ENCODE assay signal across 8 mouse cellular contexts in the genomic region with DNA sequence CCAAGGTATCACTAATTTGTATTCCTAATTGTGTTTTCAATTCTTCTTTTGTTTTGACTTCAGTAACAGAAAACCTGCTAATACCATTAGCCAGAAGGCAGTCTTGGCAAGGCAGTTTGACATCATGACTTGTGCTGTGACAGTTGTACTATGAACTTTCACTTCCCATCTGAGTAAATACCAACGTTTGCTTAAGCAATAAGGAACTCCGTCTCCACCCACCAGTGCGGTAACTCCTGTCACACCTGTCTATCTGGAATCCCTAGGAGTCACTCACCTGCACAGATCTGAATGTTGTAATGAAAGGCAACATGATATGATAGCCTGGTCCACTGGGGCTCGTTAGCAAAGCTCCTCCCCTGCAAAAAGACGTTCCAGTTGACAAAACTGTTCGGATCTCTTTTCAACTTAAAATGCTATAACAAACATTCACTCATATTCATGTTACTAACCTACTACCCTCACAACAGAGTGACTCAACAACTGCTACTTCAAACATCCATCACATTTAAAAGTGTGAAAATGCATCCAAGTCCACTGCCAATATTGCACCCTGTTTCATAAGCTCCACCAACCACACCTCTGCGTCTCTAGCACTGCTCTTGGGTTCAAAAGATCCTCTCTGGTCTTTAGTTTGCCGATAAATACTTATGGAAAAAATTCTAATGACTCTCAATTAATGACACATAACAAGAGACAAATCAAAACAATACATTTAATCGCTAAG. TPM values are rescaled to one million over a fixed set of nuclear protein-coding genes. Genes with fewer than 3 reads are reported as not detected.
DNase-seq lines count a peak whose midpoint lies in the region; ATAC-seq and TF ChIP-seq lines count a peak whose summit lies in the region.
"Had no signal": no experiment of that assay in that cellular context is flagged by ENCODE, and none has a peak within 500 bp of the region (broad histone marks: within the 10 kb centered on the region; RNA-seq: fewer than 3 reads in every experiment).

No protein-coding gene starts in this region.

- no peak overlapping the region for H3K9ac ChIP-seq in limb, embryonic 15.5 days
- no peak overlapping the region for H3K9ac ChIP-seq in stomach, embryonic 15.5 days
- H3K9ac ChIP-seq in forebrain, embryonic 16.5 days (replicated peaks; ENCODE audit: low read depth, low read length) = no peak overlapping the region

- H3K4me2 ChIP-seq in limb, embryonic 15.5 days = peak overlapping the region; percentile 3; the same call in 1 of the 2 replicates
- H3K4me2 ChIP-seq in stomach, embryonic 15.5 days = peak overlapping the region; percentile 9; the same call in 1 of the 2 replicates
- no peak overlapping the region for H3K4me2 ChIP-seq in forebrain, embryonic 16.5 days (ENCODE audit: low read length)
- H3K4me2 ChIP-seq: midbrain, embryonic 11.5 days had no signal

- no peaks in the 10 kb centered on the region for H3K9me3 ChIP-seq in limb, embryonic 15.5 days
- H3K9me3 ChIP-seq in stomach, embryonic 15.5 days = no peaks in the 10 kb centered on the region
- no peaks in the 10 kb centered on the region for H3K9me3 ChIP-seq in forebrain, embryonic 16.5 days (ENCODE audit: control insufficient read depth, low read length)

- no peak overlapping the region for H3K4me3 ChIP-seq in lung, adult 2 months (replicated peaks; ENCODE audit: extremely low read depth, low read depth, low read length)
- H3K4me3 ChIP-seq in limb, embryonic 15.5 days = 0 out of 2 replicates have a peak overlapping the region, but pooled peaks have one; percentile 84
- no peak overlapping the region for H3K4me3 ChIP-seq in stomach, embryonic 15.5 days (replicated peaks)
- no peak overlapping the region for H3K4me3 ChIP-seq in forebrain, embryonic 16.5 days (replicated peaks; ENCODE audit: low read length)

- DNase-seq in lung, postnatal 25 days (ENCODE audit: low spot score) = peak; percentile 12
- no peak for DNase-seq in lung, adult 2 months
- no peak for DNase-seq in layer of hippocampus, postnatal 10 days (ENCODE audit: low spot score in 2 of 2)

- peaks cover 23% of the 10 kb centered on the region for H3K36me3 ChIP-seq in limb, embryonic 15.5 days
- H3K36me3 ChIP-seq in stomach, embryonic 15.5 days = 0 out of 2 replicates have a peak, but pooled peaks cover 2% of the 10 kb centered on the region
- 0 out of 2 replicates have a peak, but pooled peaks cover 3% of the 10 kb centered on the region for H3K36me3 ChIP-seq in forebrain, embryonic 16.5 days (ENCODE audit: control insufficient read depth, insufficient read depth)

- TF ChIP-seq CTCF in lung, adult 2 months (IDR thresholded peaks at IDR 0.05; ENCODE audit: insufficient read depth, low read length) = no peak

- peak; percentile 68 for ATAC-seq in granulocyte monocyte progenitor cell, adult 5-6 weeks (replicated peaks; ENCODE audit: poor library complexity, severe bottlenecking)
- ATAC-seq in limb, embryonic 15.5 days (ENCODE audit: insufficient number of reproducible peaks, low FRiP score, low TSS enrichment, low read depth) = no peak
- no peak for ATAC-seq in stomach, embryonic 15.5 days (ENCODE audit: insufficient read depth, low FRiP score, low read depth)
- ATAC-seq in forebrain, embryonic 16.5 days = no peak

- H3K4me1 ChIP-seq in lung, adult 2 months (ENCODE audit: control insufficient read depth, insufficient read depth, low read length) = peaks cover 5% of the 10 kb centered on the region
- H3K4me1 ChIP-seq in limb, embryonic 15.5 days = peaks cover 28% of the 10 kb centered on the region
- H3K4me1 ChIP-seq in stomach, embryonic 15.5 days = peaks cover 8% of the 10 kb centered on the region
- H3K4me1 ChIP-seq in forebrain, embryonic 16.5 days (replicated peaks; ENCODE audit: control insufficient read depth, insufficient read depth, low read length) = peaks cover 18% of the 10 kb centered on the region

- H3K27ac ChIP-seq in limb, embryonic 15.5 days = no peak overlapping the region
- no peak overlapping the region for H3K27ac ChIP-seq in stomach, embryonic 15.5 days
- H3K27ac ChIP-seq in forebrain, embryonic 16.5 days (ENCODE audit: low read length) = no peak overlapping the region

- TF ChIP-seq POLR2A in lung, adult 2 months (IDR thresholded peaks at IDR 0.05; ENCODE audit: borderline replicate concordance, extremely low read depth, low read depth, low read length) = no peak

- no peaks in the 10 kb centered on the region for H3K27me3 ChIP-seq in limb, embryonic 15.5 days
- H3K27me3 ChIP-seq in stomach, embryonic 15.5 days (replicated peaks) = no peaks in the 10 kb centered on the region
- H3K27me3 ChIP-seq in forebrain, embryonic 16.5 days (replicated peaks; ENCODE audit: control insufficient read depth, insufficient read depth, low read length) = no peaks in the 10 kb centered on the region

- WGBS in lung, adult 2 months = 62% methylated on average over 9 of the region's 9 CpGs
- whole genome bisulfite sequencing in limb, embryonic 15.5 days = 66% methylated on average over 9 of the region's 9 CpGs
- WGBS in stomach, embryonic 15.5 days = 64% methylated on average over 9 of the region's 9 CpGs
- WGBS in forebrain, embryonic 16.5 days = 73% methylated on average over 9 of the region's 9 CpGs

RNA-seq across cellular contexts. Expression of gene Erlin1, which starts 2.1 kb away (rescaled TPM):
- 6.5 and 7.0 TPM in 2 replicates for polyA plus RNA-seq in lung, adult 2 months (2012; rRNA removed)
- 73.4 and 78.4 TPM in 2 replicates for total RNA-seq in granulocyte monocyte progenitor cell, adult 5-6 weeks (2014; fragmentation: Nextera tagmentation)
- 51.1 and 56.5 TPM in 2 replicates for total RNA-seq in granulocyte monocyte progenitor cell, adult 5-6 weeks (2017)
- 42.5 and 46.1 TPM in 2 replicates for polyA plus RNA-seq in limb, embryonic 15.5 days (2015; fragmentation: Nextera tagmentation; extraction: Ambion mirVana)
- polyA plus RNA-seq in stomach, embryonic 15.5 days (2015; fragmentation: Nextera tagmentation; extraction: Ambion mirVana) = 40.8 and 46.0 TPM in 2 replicates
- 10 to 100 TPM; 19.2 to 20.0 TPM for total RNA-seq in layer of hippocampus, postnatal 10 days (2021)
- polyA plus RNA-seq in forebrain, embryonic 16.5 days (2015; fragmentation: Nextera tagmentation; extraction: Ambion mirVana) = 20.8 and 23.5 TPM in 2 replicates

RNA-seq across cellular contexts. Expression of gene Cyp2c23, which starts 38.5 kb away (rescaled TPM):
- 0.53 and 0.65 TPM in 2 replicates for polyA plus RNA-seq in lung, adult 2 months (2012; rRNA removed)
- not detected in 2 replicates for total RNA-seq in granulocyte monocyte progenitor cell, adult 5-6 weeks (2014; fragmentation: Nextera tagmentation)
- not detected in 2 replicates for total RNA-seq in granulocyte monocyte progenitor cell, adult 5-6 weeks (2017)
- polyA plus RNA-seq in limb, embryonic 15.5 days (2015; fragmentation: Nextera tagmentation; extraction: Ambion mirVana) = 0.09 and 0.10 TPM in 2 replicates
- polyA plus RNA-seq in stomach, embryonic 15.5 days (2015; fragmentation: Nextera tagmentation; extraction: Ambion mirVana) = 2.2 and 3.4 TPM in 2 replicates
- not detected for total RNA-seq in layer of hippocampus, postnatal 10 days (2021)
- not detected in 2 replicates for polyA plus RNA-seq in forebrain, embryonic 16.5 days (2015; fragmentation: Nextera tagmentation; extraction: Ambion mirVana)
- polyA plus RNA-seq: midbrain, embryonic 11.5 days had no signal

RNA-seq across cellular contexts. Expression of gene Chuk, which starts 39.8 kb away (rescaled TPM):
- 10.2 and 16.1 TPM in 2 replicates for polyA plus RNA-seq in lung, adult 2 months (2012; rRNA removed)
- 45.7 and 60.9 TPM in 2 replicates for total RNA-seq in granulocyte monocyte progenitor cell, adult 5-6 weeks (2014; fragmentation: Nextera tagmentation)
- 69.8 and 71.6 TPM in 2 replicates for total RNA-seq in granulocyte monocyte progenitor cell, adult 5-6 weeks (2017)
- polyA plus RNA-seq in limb, embryonic 15.5 days (2015; fragmentation: Nextera tagmentation; extraction: Ambion mirVana) = 31.8 and 35.1 TPM in 2 replicates
- 37.1 and 39.9 TPM in 2 replicates for polyA plus RNA-seq in stomach, embryonic 15.5 days (2015; fragmentation: Nextera tagmentation; extraction: Ambion mirVana)
- total RNA-seq in layer of hippocampus, postnatal 10 days (2021) = 10 to 100 TPM; 43.6 to 52.9 TPM
- polyA plus RNA-seq in forebrain, embryonic 16.5 days (2015; fragmentation: Nextera tagmentation; extraction: Ambion mirVana) = 61.7 and 72.4 TPM in 2 replicates
